Mouse (Mus musculus): ENCODE measurements at regions not wholly inside any gene's neighbourhood (a gene's known extent, or its start where the extent isn't known, plus 50 kb on each side); places are given as distances from the start of the nearest gene placed in this dataset.

GRCm38 (mm10) chr10:54132634-54133033, 56.2 kb upstream of the Man1a start:
- no peak for TF ChIP-seq POLR2A (IDR thresholded peaks at IDR 0.05; ENCODE audit: low read depth, low read length)
- no peak for TF ChIP-seq CTCF (IDR thresholded peaks at IDR 0.05; ENCODE audit: extremely low read depth, insufficient read length, insufficient replicate concordance, low read depth, low read length)

Data from small intestine, adult 2 months (tissue).